Mouse (Mus musculus) forebrain, postnatal 0 days (tissue): ENCODE results near the gene Meis1. TPM values are rescaled to one million over a fixed set of nuclear protein-coding genes. Genes with fewer than 3 reads are reported as not detected.

Experiments used
- ATAC-seq: fragments of 200-750 bp; cut with Nextera tagmentation; 2 replicates; pipeline ENCODE4 v1.8.0; 2017; ENCODE audit warnings: mild to moderate bottlenecking, moderate library complexity
- DNase-seq: peaks from one replicate; pipeline ENCODE4 v3.0.0-alpha.2; 2015
- H3K27ac ChIP-seq: fragments of 300-500 bp; sonication (generic); 2 replicates; pipeline ENCODE4 v1.5.1; 2014; ENCODE audit warnings: low read depth, mild to moderate bottlenecking, antibody characterized with exemption, low read length, moderate library complexity, mixed read lengths
- H3K27me3 ChIP-seq: fragments of 300-500 bp; sonication (generic); 2 replicates; pipeline ENCODE4 v1.6.1; 2014; ENCODE audit warnings: mild to moderate bottlenecking, low read length, mixed read lengths; ENCODE audit not compliant: insufficient read depth
- H3K36me3 ChIP-seq: fragments of 300-500 bp; sonication (generic); 2 replicates; pipeline ENCODE4 v1.6.1; 2014; ENCODE audit warnings: mild to moderate bottlenecking, moderate library complexity; ENCODE audit not compliant: insufficient read depth
- H3K4me1 ChIP-seq: fragments of 300-500 bp; sonication (generic); 2 replicates; pipeline ENCODE4 v1.6.1; 2014; ENCODE audit warnings: antibody characterized with exemption; ENCODE audit not compliant: insufficient read depth
- H3K4me2 ChIP-seq: fragments of 300-500 bp; sonication (generic); 2 replicates; pipeline ENCODE4 v1.6.1; 2014; ENCODE audit warnings: low read depth, mild to moderate bottlenecking, moderate library complexity
- H3K4me3 ChIP-seq: fragments of 300-500 bp; sonication (generic); 2 replicates; pipeline ENCODE4 v1.5.1; 2014; ENCODE audit warnings: low read depth, low read length, mixed read lengths
- H3K9ac ChIP-seq: fragments of 300-500 bp; sonication (generic); 2 replicates; pipeline ENCODE4 v1.6.1; 2014; ENCODE audit warnings: mild to moderate bottlenecking
- H3K9me3 ChIP-seq: fragments of 300-500 bp; sonication (generic); 2 replicates; pipeline ENCODE4 v1.6.1; 2016; ENCODE audit warnings: low read length
- CTCF ChIP-seq: sonication (generic); IDR thresholded peaks from 2 replicates; pipeline ENCODE4 v1.5.1; 2016; ENCODE audit warnings: antibody characterized with exemption, control low read depth, low read depth
- WGBS: fragments of 180-500 bp; shearing (Covaris S2); extraction: QIAGEN DNeasy Blood & Tissue Kit; methylation state at CpG from one replicate; pipeline ENCODE4 v1.1.7; 2014; 5-methylcytosine and 5-hydroxymethylcytosine counted together
- polyA plus RNA-seq: library from polyadenylated mRNA; unstranded; fragments of >200 nt; fragmentation: Nextera tagmentation; extraction: Ambion mirVana; gene quantifications from 2 replicates; pipeline ENCODE4 v1.2.1, GENCODE M21; 2015
- total RNA-seq: library from RNA; depleted of rRNA; stranded (reverse); fragments of >200 nt; gene quantifications from 2 replicates; pipeline ENCODE4 v1.2.3, GENCODE M21; 2014

The Meis1 gene
- total and polyA plus RNA-seq, 2 experiments from 2014 or later, result 12.5 to 16.9 TPM

GRCm38 (mm10) chr11:18948600-18949295 is 70.0 kb downstream of the Meis1 start:
- no peak for DNase-seq
- no peaks in the 10 kb centered on the region for H3K36me3 ChIP-seq
- H3K9me3 ChIP-seq, result no peaks in the 10 kb centered on the region
- no peak for ATAC-seq
- H3K27me3 ChIP-seq, result no peaks in the 10 kb centered on the region; the same call in 1 of the 2 replicates
- no peak overlapping the region for H3K9ac ChIP-seq
- TF ChIP-seq CTCF, result no peak
- H3K27ac ChIP-seq, result no peak overlapping the region
- WGBS, result 90% methylated on average over 13 of the region's 13 CpGs
- no peak overlapping the region for H3K4me3 ChIP-seq
- H3K4me1 ChIP-seq, result no peaks in the 10 kb centered on the region
- H3K4me2 ChIP-seq, result no peak overlapping the region

GRCm38 (mm10) chr11:18947434-18947833 is 71.4 kb downstream of the Meis1 start:
- no peaks in the 10 kb centered on the region for H3K36me3 ChIP-seq
- H3K4me1 ChIP-seq, result no peaks in the 10 kb centered on the region
- no peaks in the 10 kb centered on the region; the same call in 1 of the 2 replicates for H3K27me3 ChIP-seq
- H3K9ac ChIP-seq, result no peak overlapping the region
- DNase-seq (no peak), ATAC-seq (no peak)
- H3K27ac ChIP-seq, result no peak overlapping the region
- H3K9me3 ChIP-seq, result no peaks in the 10 kb centered on the region
- 80% methylated on average over 3 of the region's 3 CpGs for WGBS
- H3K4me3 ChIP-seq, result no peak overlapping the region
- no peak for TF ChIP-seq CTCF
- H3K4me2 ChIP-seq, result no peak overlapping the region

GRCm38 (mm10) chr11:18945778-18946177 is 73.0 kb downstream of the Meis1 start:
- WGBS, result 58% methylated on average over 3 of the region's 3 CpGs

GRCm38 (mm10) chr11:18944972-18945625 is 73.7 kb downstream of the Meis1 start:
- no peak for DNase-seq
- Histone ChIP-seq H3K27me3 (no peaks in the 10 kb centered on the region; the same call in 1 of the 2 replicates), H3K4me3 (no peak overlapping the region), H3K9ac (no peak overlapping the region), H3K4me2 (no peak overlapping the region), H3K27ac (no peak overlapping the region), H3K36me3 (no peaks in the 10 kb centered on the region), H3K4me1 (no peaks in the 10 kb centered on the region), H3K9me3 (no peaks in the 10 kb centered on the region)
- no peak for ATAC-seq
- TF ChIP-seq CTCF, result no peak
- 53% methylated on average over 14 of the region's 14 CpGs for WGBS

More at GRCm38 (mm10) chr11:18945778-18946177, 73.0 kb downstream of the Meis1 start:
- H3K27me3 ChIP-seq, result no peaks in the 10 kb centered on the region; the same call in 1 of the 2 replicates
- H3K27ac ChIP-seq, result no peak overlapping the region
- no peak for TF ChIP-seq CTCF
- ATAC-seq (no peak), DNase-seq (no peak)
- no peaks in the 10 kb centered on the region for H3K4me1 ChIP-seq
- H3K4me2 ChIP-seq, result no peak overlapping the region
- no peaks in the 10 kb centered on the region for H3K36me3 ChIP-seq
- no peaks in the 10 kb centered on the region for H3K9me3 ChIP-seq
- no peak overlapping the region for H3K4me3 ChIP-seq
- H3K9ac ChIP-seq, result no peak overlapping the region

- DNase-seq, result no peak
- no peaks in the 10 kb centered on the region for H3K36me3 ChIP-seq
- no peaks in the 10 kb centered on the region; the same call in 1 of the 2 replicates for H3K27me3 ChIP-seq
- H3K27ac ChIP-seq, result no peak overlapping the region
- no peak overlapping the region for H3K4me2 ChIP-seq
- H3K9me3 ChIP-seq, result no peaks in the 10 kb centered on the region
- ATAC-seq, result no peak
- TF ChIP-seq CTCF, result no peak
- H3K4me1 ChIP-seq, result no peaks in the 10 kb centered on the region
- no peak overlapping the region for H3K4me3 ChIP-seq
- H3K9ac ChIP-seq, result no peak overlapping the region
- 50% methylated on average over 7 of the region's 7 CpGs for WGBS
Observed at GRCm38 (mm10) chr11:18944209-18944608, 74.6 kb downstream of the Meis1 start.

GRCm38 (mm10) chr11:18942990-18943389 is 75.8 kb downstream of the Meis1 start:
- Histone ChIP-seq H3K4me3 (no peak overlapping the region), H3K36me3 (no peaks in the 10 kb centered on the region), H3K9ac (no peak overlapping the region), H3K27me3 (no peaks in the 10 kb centered on the region; the same call in 1 of the 2 replicates), H3K4me1 (no peaks in the 10 kb centered on the region), H3K9me3 (no peaks in the 10 kb centered on the region), H3K27ac (no peak overlapping the region), H3K4me2 (no peak overlapping the region)
- ATAC-seq, result no peak
- 70% methylated on average over 2 of the region's 2 CpGs for WGBS
- TF ChIP-seq CTCF, result no peak
- no peak for DNase-seq

GRCm38 (mm10) chr11:18940916-18941315 is 77.9 kb downstream of the Meis1 start:
- 26% methylated on average over 4 of the region's 4 CpGs for WGBS
- TF ChIP-seq CTCF, result no peak

More at GRCm38 (mm10) chr11:18940916-18941315, 77.9 kb downstream of the Meis1 start:
- Histone ChIP-seq H3K4me3 (no peak overlapping the region), H3K9me3 (no peaks in the 10 kb centered on the region), H3K4me2 (no peak overlapping the region), H3K4me1 (no peaks in the 10 kb centered on the region), H3K27me3 (no peaks in the 10 kb centered on the region), H3K36me3 (no peaks in the 10 kb centered on the region), H3K27ac (no peak overlapping the region), H3K9ac (no peak overlapping the region)
- ATAC-seq, result no peak
- DNase-seq, result no peak
